Mouse (Mus musculus) neural tube, embryonic 11.5 days (tissue): Measurements from ENCODE around the gene Dtnbp1. TPM values are rescaled to one million over a fixed set of nuclear protein-coding genes. Genes with fewer than 3 reads are reported as not detected.
A peak's percentile ranks its signal among the peaks of the same experiment; 100 is the strongest.

Source experiments
- ATAC-seq: fragments of 200-750 bp; cut with Nextera tagmentation; 2 replicates; pipeline ENCODE4 v1.8.0; 2017; ENCODE audit warnings: moderate number of reproducible peaks, mild to moderate bottlenecking, moderate TSS enrichment, moderate library complexity; ENCODE audit not compliant: insufficient read depth, low FRiP score, low TSS enrichment
- DNase-seq: peaks from one replicate; pipeline ENCODE4 v3.0.0-alpha.2; 2015; ENCODE audit warnings: low spot score
- H3K27ac ChIP-seq: fragments of 300-500 bp; sonication (generic); 2 replicates; pipeline ENCODE4 v1.5.1; 2014; ENCODE audit warnings: low read depth, mild to moderate bottlenecking, low read length
- H3K27me3 ChIP-seq: fragments of 300-500 bp; sonication (generic); 2 replicates; pipeline ENCODE4 v1.6.1; 2014; ENCODE audit warnings: mild to moderate bottlenecking, low read length, mixed read lengths; ENCODE audit not compliant: control insufficient read depth, insufficient read depth
- H3K36me3 ChIP-seq: fragments of 300-500 bp; sonication (generic); 2 replicates; pipeline ENCODE4 v1.6.1; 2014; ENCODE audit warnings: mild to moderate bottlenecking, low read length, moderate library complexity, mixed read lengths; ENCODE audit not compliant: control insufficient read depth, insufficient read depth
- H3K4me1 ChIP-seq: fragments of 300-500 bp; sonication (generic); 2 replicates; pipeline ENCODE4 v1.6.1; 2014; ENCODE audit warnings: low read length, mixed read lengths; ENCODE audit not compliant: control insufficient read depth, insufficient read depth
- H3K4me2 ChIP-seq: fragments of 300-500 bp; sonication (generic); 2 replicates; pipeline ENCODE4 v1.6.1; 2014; ENCODE audit warnings: low read depth, mild to moderate bottlenecking, moderate library complexity
- H3K4me3 ChIP-seq: fragments of 300-500 bp; sonication (generic); 2 replicates; pipeline ENCODE4 v1.5.1; 2014; ENCODE audit warnings: low read depth, low read length
- H3K9ac ChIP-seq: fragments of 300-500 bp; sonication (generic); 2 replicates; pipeline ENCODE4 v1.6.1; 2014; ENCODE audit warnings: mild to moderate bottlenecking, low read length
- H3K9me3 ChIP-seq: fragments of 300-500 bp; sonication (generic); 2 replicates; pipeline ENCODE4 v1.6.1; 2016; ENCODE audit warnings: low read length; ENCODE audit not compliant: control insufficient read depth
- WGBS: fragments of 180-500 bp; shearing (Covaris S2); extraction: QIAGEN DNeasy Blood & Tissue Kit; methylation state at CpG from one replicate; pipeline ENCODE4 v1.1.7; 2014; 5-methylcytosine and 5-hydroxymethylcytosine counted together
- polyA plus RNA-seq: library from polyadenylated mRNA; unstranded; fragments of >200 nt; fragmentation: Nextera tagmentation; extraction: Ambion mirVana; gene quantifications from 2 replicates; pipeline ENCODE4 v1.2.1, GENCODE M21; 2014

Dtnbp1 gene
- polyA plus RNA-seq, 1 experiment from 2014 or later = 78.5 TPM

DNA sequence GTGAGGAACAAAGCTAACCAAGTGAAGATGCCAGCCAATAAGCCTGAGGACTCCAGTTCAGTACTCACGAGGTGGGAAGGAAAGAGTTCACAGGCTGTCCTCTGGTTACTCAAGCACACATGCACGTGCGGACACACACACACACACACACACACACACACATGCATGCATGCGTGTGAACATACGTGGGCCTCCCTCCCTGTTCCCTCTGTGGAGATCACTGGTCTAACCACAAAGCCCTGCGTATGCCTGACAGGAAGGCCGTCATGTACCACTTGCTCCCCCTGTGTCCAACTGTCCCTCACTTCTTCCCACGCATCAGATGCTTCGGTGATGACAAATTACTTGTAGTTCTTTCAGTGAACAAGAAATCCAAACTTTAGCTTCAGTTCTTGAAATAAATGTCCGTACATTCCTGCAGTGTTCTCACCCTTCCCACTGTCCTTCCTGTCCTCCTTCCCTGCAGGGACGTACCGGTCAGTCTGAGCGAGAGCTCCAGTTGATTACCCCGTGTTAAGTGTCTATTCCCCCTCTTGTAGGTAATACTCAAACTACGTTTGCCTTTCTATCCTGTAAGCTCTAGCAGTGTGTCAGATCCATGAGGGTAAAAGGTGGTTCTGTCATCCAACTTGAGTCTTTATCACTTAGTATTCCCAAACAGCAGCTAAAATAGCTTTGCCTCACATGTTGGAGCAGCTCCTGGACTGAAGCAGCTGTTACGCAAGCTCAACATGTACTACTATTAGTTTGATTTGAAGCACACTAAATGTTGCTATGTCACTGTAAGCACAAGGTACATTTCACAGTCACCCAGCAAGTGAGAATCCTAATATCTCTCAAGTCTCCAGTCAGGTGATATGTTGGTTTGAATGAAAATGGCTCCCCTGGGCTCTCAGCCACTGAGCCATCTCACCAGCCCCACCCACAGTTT lies 53.4 kb downstream of the Dtnbp1 start:
- ATAC-seq (no peak), DNase-seq (no peak)
- 89% methylated on average over 16 of the region's 16 CpGs for WGBS
- Histone ChIP-seq H3K36me3 (peaks cover 2% of the 10 kb centered on the region; the same call in 1 of the 2 replicates), H3K9me3 (no peaks in the 10 kb centered on the region), H3K27me3 (no peaks in the 10 kb centered on the region), H3K27ac (no peak overlapping the region), H3K4me1 (no peaks in the 10 kb centered on the region; the same call in none of the 2 replicates), H3K9ac (no peak overlapping the region), H3K4me2 (no peak overlapping the region), H3K4me3 (no peak overlapping the region)

DNA sequence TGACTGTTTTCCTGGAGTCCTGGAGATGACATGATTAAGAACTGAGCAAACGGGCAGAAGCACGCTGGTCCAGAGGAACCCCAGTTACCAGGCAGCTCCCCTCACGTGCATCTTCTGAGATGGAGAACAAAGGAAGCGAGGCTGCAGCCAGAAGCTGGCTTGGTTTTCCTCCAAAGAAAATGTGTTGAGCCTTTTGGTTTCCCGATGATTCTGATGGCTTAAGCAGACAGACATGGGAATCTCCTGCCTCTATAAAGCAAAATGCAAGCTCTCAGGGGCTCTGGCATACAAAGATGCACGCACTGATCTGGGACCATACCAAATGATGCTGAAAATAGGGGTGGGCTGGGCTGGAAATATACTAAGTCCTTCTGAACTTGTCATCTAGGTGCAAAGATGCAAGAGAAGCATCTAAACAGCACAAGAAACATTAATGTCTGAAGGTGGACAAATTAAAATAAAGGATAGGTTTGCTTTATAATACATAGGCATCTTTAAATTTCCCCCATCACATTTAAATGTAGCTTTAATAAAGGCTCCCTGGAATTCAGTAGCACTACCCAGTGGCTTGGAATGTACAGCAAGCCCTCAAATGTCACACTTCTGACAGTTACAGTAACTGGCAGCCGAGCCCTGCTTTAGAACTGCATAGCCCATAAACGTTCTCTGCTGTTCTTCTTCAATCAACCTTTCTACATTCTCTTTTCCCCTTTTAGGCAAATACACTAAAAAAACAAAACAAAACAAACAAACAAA lies 54.9 kb downstream of the Dtnbp1 start:
- Histone ChIP-seq H3K4me1 (no peaks in the 10 kb centered on the region; the same call in none of the 2 replicates), H3K9me3 (no peaks in the 10 kb centered on the region), H3K27ac (peak overlapping the region; percentile 56; the same call in 1 of the 2 replicates), H3K27me3 (no peaks in the 10 kb centered on the region), H3K4me2 (peak overlapping the region; percentile 11; the same call in 1 of the 2 replicates), H3K36me3 (peaks cover 1% of the 10 kb centered on the region; the same call in 1 of the 2 replicates), H3K9ac (peak overlapping the region; percentile 51; the same call in 1 of the 2 replicates), H3K4me3 (peak overlapping the region; percentile 17; the same call in 1 of the 2 replicates)
- 44% methylated on average over 8 of the region's 8 CpGs for WGBS
- DNase-seq (peak; percentile 59), ATAC-seq (no peak)

DNA sequence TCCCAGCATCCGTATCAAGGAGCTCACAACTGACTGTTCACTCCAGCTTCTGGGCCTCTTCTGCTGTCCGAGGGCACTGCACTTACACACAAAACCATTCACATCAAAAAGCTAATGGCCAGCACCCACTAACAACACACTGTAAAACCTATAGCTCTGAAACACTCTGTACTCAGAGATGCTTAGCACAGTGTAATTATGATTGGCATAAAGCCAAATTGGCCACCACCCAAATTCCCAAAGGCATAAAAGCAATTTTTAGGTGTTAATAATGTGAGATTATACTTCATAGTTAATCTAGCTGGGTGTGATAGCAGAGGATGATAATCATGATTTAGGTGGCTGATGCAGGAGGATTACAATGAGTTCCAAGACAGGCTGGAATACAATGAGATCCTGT lies 58.3 kb downstream of the Dtnbp1 start:
- WGBS = 86% methylated on average over 2 of the region's 2 CpGs
- no peak overlapping the region for H3K4me2 ChIP-seq
- no peak for DNase-seq
- H3K36me3 ChIP-seq = no peaks in the 10 kb centered on the region
- ATAC-seq = no peak
- H3K4me3 ChIP-seq = no peak overlapping the region
- H3K9me3 ChIP-seq = no peaks in the 10 kb centered on the region
- no peaks in the 10 kb centered on the region; the same call in none of the 2 replicates for H3K4me1 ChIP-seq
- no peak overlapping the region for H3K27ac ChIP-seq
- no peak overlapping the region for H3K9ac ChIP-seq
- H3K27me3 ChIP-seq = no peaks in the 10 kb centered on the region

DNA sequence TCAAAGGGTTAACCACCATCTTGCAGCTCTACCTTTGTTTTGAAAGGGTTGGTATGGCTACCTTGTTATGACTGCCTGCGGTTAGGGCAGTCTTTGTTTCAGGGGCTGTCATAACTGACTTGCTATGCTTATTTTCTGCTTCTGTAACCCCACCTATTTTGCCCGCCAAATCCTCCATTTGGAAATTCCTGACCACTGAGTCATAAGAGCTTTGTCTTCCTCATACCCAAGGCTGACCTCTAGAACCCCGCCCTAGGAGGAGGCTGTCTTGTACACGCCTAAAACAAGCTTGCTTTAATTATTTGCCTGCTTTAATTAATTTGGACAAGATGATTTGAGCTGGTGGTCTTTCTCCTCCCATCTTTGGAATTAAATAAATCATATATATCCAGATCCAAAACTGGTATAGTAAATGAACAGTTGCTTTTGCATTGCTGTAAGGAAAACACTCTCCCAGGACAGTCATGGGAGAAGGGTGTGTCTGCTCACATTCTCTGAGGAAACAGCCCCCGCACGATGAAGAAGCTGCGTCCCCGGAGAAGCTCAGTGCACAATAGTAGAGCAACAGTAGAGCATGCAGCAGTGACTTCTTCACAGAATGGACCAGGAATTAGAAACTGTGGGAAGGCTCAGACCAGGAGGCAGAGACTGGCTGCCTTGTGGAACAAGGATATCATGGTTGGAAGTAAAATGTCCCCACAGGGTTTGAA lies 62.5 kb downstream of the Dtnbp1 start:
- DNase-seq = no peak
- Histone ChIP-seq H3K36me3 (no peaks in the 10 kb centered on the region), H3K9ac (no peak overlapping the region), H3K4me1 (no peaks in the 10 kb centered on the region), H3K9me3 (no peaks in the 10 kb centered on the region), H3K27me3 (no peaks in the 10 kb centered on the region), H3K27ac (no peak overlapping the region), H3K4me2 (no peak overlapping the region), H3K4me3 (no peak overlapping the region)
- 87% methylated on average over 8 of the region's 8 CpGs for WGBS
- ATAC-seq = no peak

DNA sequence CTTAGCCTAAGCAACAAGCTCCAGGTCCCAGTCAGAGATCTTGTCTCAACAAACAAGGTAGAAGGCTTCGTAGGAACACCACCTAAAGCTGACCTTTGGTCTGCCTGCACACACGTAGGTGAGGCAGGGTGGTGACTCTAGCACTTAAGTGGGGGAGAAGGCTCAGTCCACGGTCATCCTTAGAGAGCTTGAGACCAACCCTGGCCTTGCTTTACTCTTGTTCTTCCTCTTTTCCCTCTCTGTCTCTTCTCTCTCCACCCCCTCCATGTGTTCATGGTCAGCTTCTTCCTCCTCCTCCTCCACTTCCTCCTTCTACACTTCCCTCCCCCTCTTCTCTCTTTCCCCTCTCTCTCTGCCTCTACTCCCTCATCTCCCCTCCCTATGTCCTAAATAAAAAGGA lies 64.3 kb downstream of the Dtnbp1 start:
- H3K4me1 ChIP-seq = peaks cover 6% of the 10 kb centered on the region
- no peak overlapping the region for H3K4me2 ChIP-seq
- H3K36me3 ChIP-seq = no peaks in the 10 kb centered on the region
- WGBS = 87% methylated on average over 3 of the region's 3 CpGs
- H3K27ac ChIP-seq = no peak overlapping the region
- no peak overlapping the region for H3K4me3 ChIP-seq
- no peak for DNase-seq
- no peak for ATAC-seq
- no peaks in the 10 kb centered on the region for H3K9me3 ChIP-seq
- no peaks in the 10 kb centered on the region for H3K27me3 ChIP-seq
- no peak overlapping the region for H3K9ac ChIP-seq

DNA sequence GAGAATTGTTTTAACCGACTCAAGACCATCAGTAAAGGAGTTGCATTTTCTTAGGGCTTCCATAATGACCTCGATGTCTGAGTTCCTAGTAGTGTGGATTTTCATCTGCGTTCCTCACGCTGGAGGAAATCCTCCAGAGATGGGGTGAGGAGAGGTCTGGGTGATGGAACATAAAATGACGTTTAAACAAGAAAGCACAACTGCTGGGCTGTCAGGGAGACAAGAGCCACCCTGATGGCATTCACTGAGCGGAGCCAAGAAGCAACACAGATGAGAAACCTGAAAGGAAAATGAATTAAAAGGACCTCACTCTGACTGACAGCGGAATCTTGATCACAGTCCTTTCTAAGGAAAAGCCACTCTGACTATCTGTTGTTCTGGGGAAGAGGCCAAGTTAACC lies 68.4 kb downstream of the Dtnbp1 start:
- WGBS = 62% methylated on average over 7 of the region's 7 CpGs
- DNase-seq = no peak

DNA sequence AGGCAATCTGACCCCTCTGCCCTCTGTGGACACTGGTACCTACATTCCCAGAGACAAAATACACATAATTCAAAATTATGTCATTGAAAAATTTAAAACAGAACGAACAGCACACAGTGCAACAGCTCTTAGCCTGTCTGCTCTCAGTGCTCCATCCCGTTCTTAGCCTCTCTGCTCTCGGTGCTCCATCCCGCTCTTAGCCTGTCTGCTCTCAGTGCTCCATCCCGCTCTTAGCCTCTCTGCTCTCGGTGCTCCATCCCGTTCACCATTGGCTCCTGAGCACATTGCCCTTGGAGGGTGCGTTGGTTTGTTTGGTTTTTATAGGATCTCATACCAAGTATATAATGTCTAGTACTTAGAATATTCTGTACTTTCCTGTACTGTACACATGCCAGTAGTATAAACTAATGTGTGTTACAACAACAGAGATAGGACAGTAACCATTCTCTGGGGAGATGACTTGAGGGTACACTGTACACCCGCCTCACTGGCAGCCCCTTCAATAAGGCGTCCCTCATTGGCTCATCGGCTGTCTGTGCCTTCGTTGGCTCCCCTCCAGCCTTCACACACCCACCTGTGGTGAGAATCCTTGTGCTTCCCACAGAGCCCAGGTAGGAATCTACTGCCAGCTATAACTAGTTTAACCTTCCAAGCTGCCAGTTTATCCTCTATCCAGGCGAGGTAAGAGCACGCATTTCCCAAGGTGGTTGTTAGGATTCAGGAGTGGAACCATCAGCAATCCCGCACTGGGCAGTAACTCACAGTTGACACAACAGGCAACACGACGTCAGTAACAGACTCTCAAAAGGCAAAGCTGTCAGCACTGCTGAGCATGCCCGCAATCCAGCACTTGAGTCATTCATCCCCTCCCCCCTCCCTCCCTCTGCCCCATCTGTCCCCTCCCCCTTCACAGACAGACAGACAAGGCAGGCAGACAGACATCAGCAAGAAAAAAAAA lies 69.4 kb downstream of the Dtnbp1 start:
- DNase-seq (no peak), ATAC-seq (no peak)
- Histone ChIP-seq H3K27me3 (no peaks in the 10 kb centered on the region), H3K36me3 (no peaks in the 10 kb centered on the region), H3K4me3 (no peak overlapping the region), H3K9ac (no peak overlapping the region; the same call in 1 of the 2 replicates), H3K9me3 (no peaks in the 10 kb centered on the region), H3K4me2 (no peak overlapping the region), H3K4me1 (peaks cover 6% of the 10 kb centered on the region), H3K27ac (no peak overlapping the region)
- 70% methylated on average over 18 of the region's 18 CpGs for WGBS

More for the DNA sequence above, 68.4 kb downstream of the Dtnbp1 start:
- Histone ChIP-seq H3K9ac (no peak overlapping the region), H3K9me3 (no peaks in the 10 kb centered on the region), H3K36me3 (no peaks in the 10 kb centered on the region), H3K27ac (no peak overlapping the region), H3K27me3 (no peaks in the 10 kb centered on the region), H3K4me1 (peaks cover 6% of the 10 kb centered on the region), H3K4me2 (no peak overlapping the region), H3K4me3 (no peak overlapping the region)
- no peak for ATAC-seq
